Mouse (Mus musculus) CD4-positive, CD25-positive, alpha-beta regulatory T cell, adult 2 months (primary cell): Measurements from ENCODE around the gene Dhx40.
A peak's percentile ranks its signal among the peaks of the same experiment; 100 is the strongest.

Experiments used
- DNase-seq: peaks from one replicate; pipeline ENCODE4 v3.0.0-alpha.2; 2012; ENCODE audit warnings: low read depth, low spot score

Gene Dhx40

DNA sequence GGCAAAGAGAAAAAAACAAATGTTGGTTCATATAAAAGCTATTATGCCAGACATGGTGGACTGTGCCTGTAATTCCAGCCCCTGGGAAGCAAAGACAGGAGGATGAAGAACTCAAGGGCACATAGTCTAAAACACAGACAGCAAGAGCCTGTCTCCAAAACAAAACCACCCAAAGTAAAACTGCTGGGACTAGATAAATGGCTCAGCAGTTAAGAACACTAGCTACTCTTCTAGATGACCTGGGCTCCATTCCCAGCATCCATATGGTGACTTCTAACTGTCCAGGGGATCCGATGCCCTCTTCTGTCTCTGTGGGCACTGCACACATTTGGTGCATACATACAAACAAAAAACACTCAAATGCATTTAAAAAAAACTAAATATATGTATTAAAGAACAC lies 56.5 kb downstream of the Dhx40 start:
- DNase-seq = no peak

DNA sequence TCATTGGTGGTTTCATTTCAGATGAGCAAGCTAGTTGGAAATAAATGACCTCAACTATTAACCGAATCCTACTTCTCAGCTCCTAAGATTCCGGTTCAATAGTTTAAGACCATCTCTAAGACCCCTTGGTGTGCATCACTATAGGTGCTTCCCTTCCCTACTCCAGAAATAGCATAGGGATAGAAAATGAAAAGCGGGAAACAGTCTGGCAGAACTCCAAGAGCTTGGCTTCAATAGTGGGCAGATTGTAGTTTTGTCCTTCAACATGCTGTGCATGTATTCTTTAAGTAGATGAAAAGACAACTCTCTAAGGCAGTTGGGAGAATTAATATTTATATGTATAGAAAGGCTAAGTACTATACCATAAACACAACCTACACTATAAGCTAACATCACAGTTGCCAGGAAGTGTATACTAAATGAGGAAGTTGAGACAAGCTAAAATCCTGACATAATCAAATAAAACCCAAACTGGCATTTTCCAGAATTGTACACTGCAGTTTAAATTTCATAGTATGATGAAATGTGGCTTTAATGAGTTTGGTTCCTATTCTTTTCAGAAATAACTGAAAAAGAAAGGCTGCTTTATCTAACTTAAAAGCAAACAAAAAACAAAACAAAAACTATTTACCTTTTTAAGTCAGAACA lies 57.6 kb downstream of the Dhx40 start:
- no peak for DNase-seq

DNA sequence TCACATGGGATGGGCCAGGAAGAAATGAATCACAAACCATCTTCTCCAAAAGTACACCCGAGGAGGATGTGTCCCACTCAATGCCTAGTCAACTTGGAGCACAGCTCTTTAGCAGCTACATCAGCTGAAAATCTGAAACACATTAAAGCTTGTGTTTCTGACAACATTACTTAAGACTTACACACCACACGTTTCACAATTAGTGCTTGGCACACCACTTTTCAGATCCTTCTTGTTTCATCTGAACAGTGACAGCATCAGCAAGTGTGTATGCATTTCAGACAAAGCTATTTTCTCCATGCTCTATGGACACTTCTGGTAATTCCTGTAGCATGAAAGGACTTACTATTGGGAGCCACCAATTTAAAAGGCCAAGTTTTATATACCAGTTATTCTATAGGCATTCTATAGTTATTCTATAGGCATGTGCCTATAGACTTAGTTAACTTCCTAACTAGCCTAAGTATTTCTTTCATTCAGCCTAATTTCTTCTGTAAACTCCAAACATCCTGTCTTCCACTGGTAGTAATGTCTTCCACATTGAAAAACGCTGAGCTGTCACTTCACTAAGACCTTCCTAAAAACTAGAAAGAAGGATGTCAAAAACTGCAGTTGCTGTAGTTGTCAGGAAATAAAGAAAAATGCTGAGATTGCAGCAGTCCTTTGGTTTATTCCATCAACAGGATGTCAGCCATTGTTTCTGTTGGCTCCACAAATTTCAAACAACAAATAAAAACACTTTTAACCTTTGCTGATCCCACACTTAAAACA lies 61.7 kb downstream of the Dhx40 start:
- no peak for DNase-seq

DNA sequence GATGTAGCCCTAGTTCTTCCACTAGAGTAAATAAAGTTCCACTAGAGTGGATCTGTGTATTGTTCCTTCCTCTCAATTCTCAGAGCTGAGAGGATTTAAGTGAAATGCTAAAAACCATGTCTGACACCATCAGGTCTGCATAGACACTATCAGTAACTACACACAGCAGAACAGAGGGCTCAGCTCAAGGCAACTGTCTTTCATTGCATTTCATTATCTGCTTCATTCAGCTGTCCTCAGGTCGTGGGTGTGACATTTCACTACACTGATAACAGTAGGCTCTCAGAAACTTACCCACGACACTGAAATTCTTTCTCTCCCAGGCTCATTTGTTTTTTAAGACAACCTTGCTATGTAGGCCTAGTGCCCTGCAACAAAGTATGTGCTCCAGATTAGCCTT lies 64.9 kb downstream of the Dhx40 start:
- no peak for DNase-seq

DNA sequence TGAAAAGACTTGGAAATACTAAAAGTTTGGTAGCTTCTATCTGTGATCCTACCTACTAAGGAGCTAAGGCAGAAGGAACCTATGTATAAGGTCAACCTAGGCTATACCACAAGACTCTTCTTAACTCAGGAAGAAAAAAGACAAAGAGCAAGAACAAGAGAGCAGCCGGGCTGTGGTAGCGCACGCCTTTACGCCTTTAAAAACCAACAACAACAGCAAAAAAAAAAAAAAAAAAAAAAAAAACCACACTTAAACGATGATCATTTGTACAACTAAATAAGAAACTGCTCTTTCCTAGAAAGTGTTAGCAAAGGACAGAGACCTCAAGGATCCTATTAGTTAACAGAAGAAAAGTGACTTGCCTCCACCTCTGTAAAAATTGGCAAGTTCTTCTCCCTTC lies 66.0 kb downstream of the Dhx40 start:
- DNase-seq = no peak

DNA sequence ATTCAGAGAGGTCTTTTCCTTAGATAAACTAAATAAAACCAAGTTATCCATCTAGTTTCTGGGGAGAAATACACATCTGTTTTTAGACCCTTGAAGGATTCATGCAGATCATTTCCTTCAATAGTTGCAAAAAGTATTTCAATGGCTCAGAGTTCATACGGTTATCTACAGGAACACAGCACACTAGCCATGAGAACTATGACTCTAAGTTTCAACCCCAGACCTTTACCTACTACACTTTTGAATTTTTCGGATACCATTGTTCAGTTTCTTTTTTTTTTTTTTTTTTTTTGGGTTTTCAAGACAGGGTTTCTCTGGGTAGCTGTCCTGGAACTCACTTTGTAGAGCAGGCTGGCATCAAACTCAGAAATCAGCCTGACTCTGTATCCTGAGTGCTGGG lies 68.1 kb downstream of the Dhx40 start:
- no peak for DNase-seq

DNA sequence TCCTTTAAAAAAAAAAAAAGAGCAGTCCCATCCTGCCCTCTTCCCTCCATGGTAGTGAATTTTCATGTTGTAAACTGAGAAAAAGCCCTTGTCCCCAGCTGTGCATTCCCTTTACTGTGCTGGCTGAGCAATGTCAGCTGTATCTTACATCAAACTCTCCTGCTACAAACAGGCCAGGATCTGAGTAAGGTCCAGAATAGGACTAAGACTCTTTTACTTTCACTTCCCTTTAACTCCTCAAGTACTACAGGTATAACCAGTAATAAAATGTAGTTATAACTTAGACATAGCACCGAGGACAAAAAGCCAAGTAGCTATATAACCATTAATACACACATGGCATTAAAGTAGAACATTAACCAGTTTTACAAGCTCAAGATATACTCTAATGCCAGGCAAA lies 68.6 kb downstream of the Dhx40 start:
- no peak for DNase-seq

DNA sequence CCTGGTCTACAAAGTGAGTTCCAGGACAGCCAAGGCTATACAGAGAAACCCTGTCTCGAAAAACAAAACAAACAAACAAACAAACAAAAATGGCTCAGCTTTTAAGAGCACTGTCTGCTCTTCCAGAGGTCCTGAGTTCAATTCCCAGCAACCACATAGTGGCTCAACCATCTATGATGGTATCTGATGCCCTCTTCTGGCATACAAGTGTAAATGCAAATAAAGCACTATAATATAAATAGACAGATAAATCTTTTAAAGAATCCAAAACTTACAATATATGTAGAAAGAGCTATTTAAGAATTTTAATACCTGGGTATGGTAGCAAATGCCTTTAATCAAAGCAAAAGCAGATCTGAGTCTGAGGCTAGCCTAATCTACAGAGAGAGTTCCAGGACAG lies 69.2 kb downstream of the Dhx40 start:
- peak; percentile 21 for DNase-seq

DNA sequence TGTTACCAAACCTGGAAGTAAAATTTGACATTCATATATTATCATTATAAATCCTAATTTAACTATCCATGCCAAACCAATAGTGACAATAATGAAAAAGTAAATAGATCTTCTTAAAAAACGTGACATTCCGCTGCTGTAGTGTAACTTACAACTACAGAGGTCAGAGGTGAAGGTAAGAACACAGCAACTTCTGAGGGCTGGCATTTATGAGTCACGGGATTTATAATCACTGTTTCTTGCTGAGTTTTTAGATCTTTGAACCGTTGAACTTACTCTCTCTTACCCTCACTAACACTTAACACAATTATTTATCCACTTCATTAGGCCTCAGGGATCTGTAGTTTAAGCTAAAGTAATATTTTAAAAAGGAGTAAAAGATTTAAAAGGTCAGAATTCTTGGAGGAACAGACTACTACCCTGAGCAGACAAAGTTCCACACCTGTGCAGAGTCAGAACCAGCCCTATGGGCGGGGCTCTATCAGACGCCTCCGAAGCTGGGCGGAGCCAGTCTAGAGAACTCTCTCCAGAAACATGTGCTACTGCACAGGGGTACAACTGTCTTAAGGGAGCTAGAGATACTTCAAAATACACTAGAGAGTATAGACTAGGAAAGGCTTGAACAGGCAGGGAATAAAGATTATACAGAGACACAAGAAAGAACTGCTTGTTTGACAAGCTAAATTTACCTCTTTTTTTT lies 70.1 kb downstream of the Dhx40 start:
- peak; percentile 43 for DNase-seq

DNA sequence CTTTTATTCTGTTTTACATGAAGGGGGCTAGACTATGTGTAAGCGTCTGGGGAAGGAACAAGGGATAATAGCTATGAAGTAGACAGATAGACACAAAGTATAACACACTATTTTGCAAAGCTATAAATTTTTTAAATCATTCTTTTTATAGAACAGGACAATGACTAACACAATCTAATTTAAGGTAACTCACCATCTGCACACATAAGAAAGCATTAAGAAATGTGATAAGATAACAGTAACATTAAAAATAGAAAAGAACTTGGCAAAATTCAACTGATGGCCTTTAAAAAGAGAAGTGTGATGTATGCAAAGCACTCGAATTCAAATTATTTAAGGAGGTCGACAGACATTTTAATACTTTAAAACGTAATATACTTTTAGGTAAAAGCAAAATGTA lies 72.6 kb downstream of the Dhx40 start:
- DNase-seq = no peak

DNA sequence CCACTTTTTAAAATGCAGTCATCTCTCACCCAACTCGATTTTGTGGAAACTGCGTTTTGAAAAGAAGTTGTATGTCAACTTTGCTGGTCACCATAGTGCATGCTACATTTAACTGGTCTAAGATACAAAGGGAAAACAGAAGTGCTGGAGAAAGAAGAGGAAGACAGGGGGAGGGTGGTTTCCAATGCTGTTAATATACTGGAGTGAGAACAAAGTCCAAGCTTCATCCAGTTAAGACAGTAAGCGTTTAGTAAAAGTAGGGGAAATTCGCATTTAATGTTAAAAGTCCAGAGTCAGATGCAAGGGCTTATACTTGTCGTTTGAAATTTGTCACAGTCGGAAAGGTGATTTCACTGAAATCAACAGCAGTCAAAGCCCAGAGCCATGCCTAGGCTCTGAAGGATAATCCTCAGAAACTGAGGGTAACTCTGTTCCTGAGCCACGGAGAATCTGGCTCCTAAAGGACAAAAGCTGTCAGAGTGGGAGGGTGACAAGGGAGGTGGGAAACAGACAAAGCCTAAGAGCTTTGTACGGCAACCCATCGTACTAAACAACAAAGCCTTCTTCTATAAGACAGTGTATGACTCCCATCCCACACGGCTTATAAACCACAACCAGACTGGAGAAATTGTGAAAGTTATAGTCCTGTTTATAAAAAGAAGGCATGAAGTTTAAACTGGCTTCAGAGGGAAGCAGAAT lies 73.2 kb downstream of the Dhx40 start:
- DNase-seq = no peak

DNA sequence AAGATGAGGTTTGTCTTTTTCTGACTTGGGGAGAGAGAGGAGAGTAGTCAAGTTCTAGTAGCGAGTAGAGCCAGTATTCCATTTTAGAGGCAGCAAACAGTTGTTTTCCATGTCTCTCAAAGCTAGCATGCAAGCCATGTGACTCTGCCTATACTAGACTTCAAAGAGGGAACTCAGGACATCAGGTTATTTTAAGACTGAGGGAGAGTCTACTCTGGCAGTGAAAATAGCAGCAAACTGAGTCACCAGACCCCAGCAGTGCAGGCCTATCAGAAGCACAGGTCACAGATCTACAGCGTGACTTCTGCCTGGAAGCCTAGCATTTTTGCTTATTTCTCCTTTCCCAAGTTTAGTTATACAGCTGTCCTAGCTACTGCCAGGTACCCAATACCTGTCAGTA lies 76.1 kb downstream of the Dhx40 start:
- DNase-seq = no peak

DNA sequence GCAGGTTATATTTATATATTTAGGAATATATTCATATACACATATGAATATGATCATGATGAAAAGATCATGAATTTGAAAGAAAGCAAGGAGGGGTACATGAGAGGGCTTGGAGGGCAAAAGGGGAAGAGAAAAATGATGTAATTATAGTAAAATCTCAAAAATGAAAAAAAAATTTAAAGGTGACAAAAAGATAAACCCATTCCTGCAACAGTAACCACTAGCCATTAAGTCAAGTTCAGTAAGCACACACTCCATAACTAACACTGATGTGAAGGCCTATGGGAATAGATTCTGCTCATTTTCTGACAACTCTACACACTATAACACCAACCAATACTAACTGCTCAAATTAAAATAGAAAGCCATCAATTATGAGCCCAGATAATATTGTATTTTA lies 81.9 kb downstream of the Dhx40 start:
- DNase-seq = no peak

DNA sequence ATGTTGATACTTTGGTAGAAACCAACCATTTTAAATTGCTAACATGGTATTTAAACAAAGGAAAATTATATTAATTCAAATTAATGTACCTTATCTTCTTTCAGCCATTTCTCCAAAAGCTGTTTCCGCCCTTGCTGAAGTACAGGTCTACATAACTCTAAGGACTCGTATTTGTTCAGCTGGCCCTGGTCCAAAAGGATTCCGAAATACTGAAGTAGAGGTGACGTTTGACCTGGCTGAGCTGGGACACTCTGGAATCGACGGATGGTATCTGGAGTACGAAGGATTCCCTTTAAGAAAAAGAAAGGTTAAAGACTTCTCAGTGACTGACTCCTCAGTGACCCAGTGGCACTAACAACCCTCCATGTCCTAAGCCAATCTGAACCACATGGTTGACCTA lies 82.6 kb downstream of the Dhx40 start:
- DNase-seq = no peak

DNA sequence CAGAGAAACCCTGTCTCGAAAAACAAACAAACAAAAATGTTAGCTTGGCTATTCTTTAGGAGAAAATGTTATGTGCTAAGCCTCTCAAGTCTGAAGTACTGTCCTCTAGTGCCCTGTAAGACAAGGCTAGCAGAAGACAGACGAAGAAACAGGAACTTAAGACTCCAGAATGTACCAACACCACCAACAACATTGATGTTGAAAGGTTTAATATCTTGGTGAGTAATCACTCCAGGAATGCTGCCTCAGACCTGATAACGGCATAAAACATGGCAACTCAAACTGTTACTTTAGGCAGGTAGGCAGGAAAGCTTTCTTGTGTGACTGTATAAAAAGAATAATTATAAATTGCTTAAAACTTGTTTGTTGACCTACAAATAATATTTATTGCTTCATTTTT lies 83.5 kb downstream of the Dhx40 start:
- no peak for DNase-seq

DNA sequence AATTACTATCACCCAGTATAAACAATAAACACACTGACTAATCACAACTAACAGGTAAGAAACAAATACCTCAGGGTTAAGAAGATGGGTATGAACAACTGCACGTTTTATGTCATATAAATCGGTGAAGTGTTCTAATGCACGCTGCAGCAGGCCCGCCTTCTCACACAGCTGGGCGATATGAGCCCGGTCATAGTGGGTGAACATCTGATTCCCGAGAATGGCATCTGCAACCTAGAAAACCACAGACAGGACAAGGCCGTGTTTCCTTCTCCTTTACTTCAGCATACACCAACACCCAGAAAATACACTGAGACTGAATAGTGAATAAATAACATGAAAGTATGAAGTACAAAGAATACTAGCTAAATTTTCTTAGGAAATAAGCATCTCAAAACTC lies 88.2 kb downstream of the Dhx40 start:
- DNase-seq = no peak
